Mouse (Mus musculus) naive thymus-derived CD4-positive, alpha-beta T cell, adult 5 months (primary cell): ENCODE data around the gene Vmn1r11. TPM values are rescaled to one million over a fixed set of nuclear protein-coding genes. Genes with fewer than 3 reads are reported as not detected.

Source experiments
- polyA plus RNA-seq: library from polyadenylated mRNA; unstranded; fragments of 100-300 nt; shearing (Covaris generic); gene quantifications from one replicate; pipeline ENCODE4 v1.2.1, GENCODE M21; 2017

Vmn1r11 gene
- not detected for polyA plus RNA-seq

GRCm38 (mm10) chr6:57133155-57133554, at the start of gene Vmn1r11:
TSS of gene Vmn1r11 (plus strand) at chr6:57133455.

GRCm38 (mm10) chr6:57109154-57109553, 24.1 kb upstream of the Vmn1r11 start, which contains the start of gene Vmn1r10:
TSS of gene Vmn1r10 (plus strand) at chr6:57109454.

GRCm38 (mm10) chr6:57156619-57157018, 23.4 kb downstream of the Vmn1r11 start, which contains the start of gene Vmn1r12:
TSS of gene Vmn1r12 (plus strand) at chr6:57156919.

Other genes starting within 250 kb of the Vmn1r11 start
- gene Nt5c3, start 209.5 kb upstream of the Vmn1r11 start, polyA plus RNA-seq, result 90.0 TPM
- gene Vmn1r4, start 209.4 kb upstream of the Vmn1r11 start, polyA plus RNA-seq, result not detected
- gene Vmn1r5, start 163.2 kb upstream of the Vmn1r11 start, polyA plus RNA-seq, result not detected
- not detected for gene Vmn1r6, start 136.2 kb upstream of the Vmn1r11 start, polyA plus RNA-seq
- gene Vmn1r7, start 108.1 kb upstream of the Vmn1r11 start, polyA plus RNA-seq, result not detected
- not detected for gene Vmn1r8, start 101.2 kb upstream of the Vmn1r11 start, polyA plus RNA-seq
- not detected for gene Vmn1r9, start 66.7 kb upstream of the Vmn1r11 start, polyA plus RNA-seq
- not detected for gene Vmn1r10, start 24.0 kb upstream of the Vmn1r11 start, polyA plus RNA-seq
- 0.07 TPM for gene Vmn1r12, start 23.5 kb downstream of the Vmn1r11 start, polyA plus RNA-seq
- gene Vmn1r13, start 69.8 kb downstream of the Vmn1r11 start, polyA plus RNA-seq, result 0.39 TPM
- gene Vmn1r14, start 98.2 kb downstream of the Vmn1r11 start, polyA plus RNA-seq, result not detected
- not detected for gene Vmn1r15, start 124.5 kb downstream of the Vmn1r11 start, polyA plus RNA-seq
- not detected for gene Vmn1r16, start 196.0 kb downstream of the Vmn1r11 start, polyA plus RNA-seq
- gene Vmn1r17, start 230.3 kb downstream of the Vmn1r11 start, polyA plus RNA-seq, result not detected